Mouse (Mus musculus) monocyte, adult 5-6 weeks (primary cell): ENCODE data around the gene Gm28044. TPM values are rescaled to one million over a fixed set of nuclear protein-coding genes. Genes with fewer than 3 reads are reported as not detected.

Experiments
- total RNA-seq: library from RNA; stranded (forward); fragments of 200-1000, 200-491, 200-594 nt; gene quantifications from 3 replicates; pipeline ENCODE4 v1.2.3, GENCODE M21; 2017

The Gm28044 gene
- total RNA-seq, 1 experiment from 2014 or later, result not detected

Other genes starting within 250 kb of the Gm28044 start
- 0.19 TPM in 2 of 3 replicates, not detected in the other for gene Rslcan18, start 244.3 kb downstream of the Gm28044 start, total RNA-seq
- 1.7 to 5.2 TPM (median 2.8 TPM) in 3 replicates for gene Zfp759, start 238.9 kb downstream of the Gm28044 start, total RNA-seq
- gene Rsl1, start 187.4 kb downstream of the Gm28044 start, total RNA-seq, result 3.9 to 13.6 TPM (median 5.7 TPM) in 3 replicates
- 1.7 to 3.2 TPM (median 1.8 TPM) in 3 replicates for gene Zfp455, start 166.0 kb downstream of the Gm28044 start, total RNA-seq
- gene Zfp458, start 82.1 kb downstream of the Gm28044 start, total RNA-seq, result 2.8 to 14.4 TPM (median 6.1 TPM) in 3 replicates
- 1.1 to 3.5 TPM (median 1.8 TPM) in 3 replicates for gene Zfp457, start 54.1 kb downstream of the Gm28044 start, total RNA-seq
- gene Zfp595, start 28.0 kb downstream of the Gm28044 start, total RNA-seq, result 8.6 to 13.9 TPM (median 13.1 TPM) in 3 replicates
- gene Zfp953, start 69 bp upstream of the Gm28044 start, total RNA-seq, result 7.5 to 10.8 TPM (median 9.6 TPM) in 3 replicates
- 1.1 to 4.5 TPM in 2 of 3 replicates, not detected in the other for gene Gm28041, start 15.2 kb upstream of the Gm28044 start, total RNA-seq
- gene Zfp456, start 15.3 kb upstream of the Gm28044 start, total RNA-seq, result 1.9 to 5.5 TPM (median 5.0 TPM) in 3 replicates
- gene Zfp429, start 39.3 kb upstream of the Gm28044 start, total RNA-seq, result 11.6 to 19.8 TPM (median 18.6 TPM) in 3 replicates
- gene Zfp459, start 60.9 kb upstream of the Gm28044 start, total RNA-seq, result 0.38 to 2.4 TPM (median 0.53 TPM) in 3 replicates
- gene Zfp874a, start 91.1 kb upstream of the Gm28044 start, total RNA-seq, result 12.1 to 16.7 TPM (median 12.4 TPM) in 3 replicates
- gene Zfp874b, start 123.7 kb upstream of the Gm28044 start, total RNA-seq, result 7.0 to 23.5 TPM (median 15.8 TPM) in 3 replicates
- gene Zfp58, start 140.0 kb upstream of the Gm28044 start, total RNA-seq, result 8.7 to 12.2 TPM (median 11.9 TPM) in 3 replicates
- gene Gm26965, start 165.6 kb upstream of the Gm28044 start, total RNA-seq, result not detected in 3 replicates
- 20.6 to 39.0 TPM (median 24.3 TPM) in 3 replicates for gene Zfp87, start 165.6 kb upstream of the Gm28044 start, total RNA-seq
- gene Zfp748, start 193.3 kb upstream of the Gm28044 start, total RNA-seq, result 11.5 to 17.6 TPM (median 15.4 TPM) in 3 replicates
- 18.8 to 21.7 TPM (median 21.2 TPM) in 3 replicates for gene Zfp729b, start 249.2 kb upstream of the Gm28044 start, total RNA-seq